Mouse (Mus musculus): Measurements from ENCODE around the gene Pate2. TPM values are rescaled to one million over a fixed set of nuclear protein-coding genes. Genes with fewer than 3 reads are reported as not detected.

The Pate2 gene
- 1.5 and 2.2 TPM in 2 replicates for polyA plus RNA-seq (2015; fragmentation: Nextera tagmentation; extraction: Ambion mirVana)

DNA sequence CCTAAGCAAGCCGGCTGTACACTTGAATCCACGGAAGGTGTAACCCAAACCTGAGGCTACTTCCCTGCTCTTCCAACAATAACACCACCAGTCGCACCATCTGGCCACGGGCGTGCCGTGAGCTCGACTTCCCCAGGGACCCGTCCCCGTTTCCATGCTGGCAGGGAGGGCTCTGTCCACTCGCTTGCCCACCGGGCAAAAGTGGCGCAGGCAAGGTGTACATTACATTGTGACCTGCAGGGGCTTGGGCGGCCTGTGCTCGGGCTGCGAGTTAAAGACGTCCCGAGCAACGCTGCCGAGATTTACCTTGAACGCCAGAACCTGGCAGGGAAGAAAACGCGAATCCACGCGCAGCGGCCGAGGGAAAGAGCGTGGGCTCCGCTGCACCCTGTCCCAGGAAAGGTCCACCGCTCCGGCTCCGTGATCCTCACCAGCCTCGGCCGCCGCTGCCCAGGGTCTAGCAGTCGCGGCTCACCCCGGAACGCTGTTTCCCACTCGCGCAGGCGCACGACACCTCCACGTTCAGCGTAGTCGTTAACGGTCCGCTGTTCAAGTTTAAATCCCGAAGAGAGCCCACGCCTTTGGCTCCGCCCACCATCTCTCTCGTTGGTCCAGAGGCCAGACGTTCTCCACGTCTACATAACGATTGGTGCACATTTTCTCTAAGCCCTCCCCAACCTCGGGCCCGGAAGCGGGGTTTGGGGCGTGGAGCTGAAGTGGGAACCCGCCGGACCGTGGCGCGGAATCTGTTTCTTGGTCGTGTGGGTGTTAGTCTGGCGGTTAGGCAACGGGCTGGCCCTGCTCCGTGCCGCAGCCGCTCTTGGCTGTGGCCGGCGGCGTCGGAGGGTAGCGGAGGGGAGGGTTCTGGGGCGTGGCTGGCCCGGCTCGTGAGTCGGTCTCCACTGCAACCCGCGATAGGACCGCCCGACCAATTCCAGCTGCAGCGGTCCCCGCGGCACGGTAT, at the start of gene Pate2, which contains the start of gene Hyls1:
Gene Pate2, plus strand, starts transcription at position 714 of the 964 bp plus-strand sequence.
Gene Hyls1, minus strand, starts transcription at position 828 of the 964 bp plus-strand sequence.
- Histone ChIP-seq H3K4me2 (peak within 1 kb of the TSS; percentile 75), H3K9me3 (no peaks in the 10 kb centered on the region), H3K4me1 (replicated peaks) (peaks cover 21% of the 10 kb centered on the region), H3K27ac (peak within 1 kb of the TSS; percentile 94), H3K27me3 (peaks cover 18% of the 10 kb centered on the region), H3K9ac (peak within 1 kb of the TSS; percentile 87), H3K36me3 (peaks cover 21% of the 10 kb centered on the region), H3K4me3 (peak within 1 kb of the TSS; percentile 77)
- WGBS, result under 1% methylated on average over 86 of the region's 86 CpGs
- peak; percentile 99 for ATAC-seq (ENCODE audit: low FRiP score)

DNA sequence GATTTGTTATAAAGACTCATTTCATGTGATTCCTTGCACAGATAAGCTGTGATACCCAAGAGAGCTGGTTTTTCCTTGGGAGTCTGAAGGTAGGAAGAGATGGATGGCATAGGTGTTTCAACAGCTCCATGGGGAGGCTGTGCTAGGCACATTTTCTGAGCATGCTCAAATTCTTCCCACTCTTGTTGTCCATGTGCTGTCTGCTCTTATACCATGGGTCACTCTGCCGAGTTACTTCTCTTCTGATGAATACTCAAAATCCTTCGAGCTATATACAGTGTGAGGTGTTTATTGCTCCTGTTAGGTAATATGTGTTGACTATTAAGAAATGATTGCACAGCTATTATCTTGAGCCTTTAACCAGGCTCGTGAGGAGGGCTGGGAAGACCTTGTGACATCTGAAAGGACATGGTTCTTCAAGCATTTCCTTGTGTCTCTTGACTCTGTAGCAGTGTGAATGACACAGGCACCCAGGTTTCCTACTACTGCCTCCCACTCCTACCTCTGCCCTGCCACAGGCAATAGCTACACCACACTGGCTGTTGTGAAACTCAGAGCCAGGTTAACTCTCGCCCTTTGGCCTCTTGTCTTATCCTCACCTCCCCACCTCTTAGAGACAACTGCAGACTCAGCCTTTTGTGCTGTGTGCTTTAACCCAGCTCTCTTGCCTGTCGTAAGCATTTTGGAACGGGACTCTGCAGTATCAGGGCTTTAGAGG, 49.3 kb upstream of the Pate2 start:
- no peak for ATAC-seq (ENCODE audit: low FRiP score)
- Histone ChIP-seq H3K36me3 (no peaks in the 10 kb centered on the region), H3K27me3 (peaks cover 20% of the 10 kb centered on the region; the same call in 1 of the 2 replicates), H3K4me1 (replicated peaks) (peaks cover 14% of the 10 kb centered on the region), H3K27ac (no peak overlapping the region), H3K9me3 (no peaks in the 10 kb centered on the region), H3K9ac (no peak overlapping the region), H3K4me3 (no peak overlapping the region), H3K4me2 (no peak overlapping the region)
- WGBS, result 82% methylated on average over 6 of the region's 6 CpGs

DNA sequence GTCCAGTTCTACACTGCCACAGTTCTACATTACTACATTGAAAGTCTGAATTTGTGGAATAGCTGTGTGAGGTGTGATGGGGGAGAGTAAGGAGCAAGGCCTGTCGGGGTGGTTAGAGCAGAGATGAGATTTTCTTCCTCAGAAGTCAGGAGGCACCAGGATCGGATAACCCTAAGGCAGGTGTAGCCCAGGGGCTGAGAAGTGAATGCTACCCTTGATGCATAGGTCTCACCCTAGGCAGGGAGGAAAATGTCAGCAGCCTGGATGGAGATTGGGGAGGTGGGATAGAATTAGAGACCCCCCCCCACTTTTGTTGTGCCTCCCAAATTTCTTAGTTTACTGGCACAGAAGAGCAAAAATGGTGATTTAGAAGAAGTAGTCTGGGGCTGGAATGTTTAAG, 47.8 kb upstream of the Pate2 start:
- 74% methylated on average over 2 of the region's 2 CpGs for WGBS
- H3K9ac ChIP-seq, result no peak overlapping the region
- no peak overlapping the region for H3K27ac ChIP-seq
- no peaks in the 10 kb centered on the region for H3K36me3 ChIP-seq
- no peaks in the 10 kb centered on the region for H3K9me3 ChIP-seq
- H3K27me3 ChIP-seq, result peaks cover 22% of the 10 kb centered on the region; the same call in 1 of the 2 replicates
- no peak overlapping the region for H3K4me3 ChIP-seq
- no peak overlapping the region for H3K4me2 ChIP-seq
- no peak for ATAC-seq (ENCODE audit: low FRiP score)
- H3K4me1 ChIP-seq (replicated peaks), result peaks cover 14% of the 10 kb centered on the region

DNA sequence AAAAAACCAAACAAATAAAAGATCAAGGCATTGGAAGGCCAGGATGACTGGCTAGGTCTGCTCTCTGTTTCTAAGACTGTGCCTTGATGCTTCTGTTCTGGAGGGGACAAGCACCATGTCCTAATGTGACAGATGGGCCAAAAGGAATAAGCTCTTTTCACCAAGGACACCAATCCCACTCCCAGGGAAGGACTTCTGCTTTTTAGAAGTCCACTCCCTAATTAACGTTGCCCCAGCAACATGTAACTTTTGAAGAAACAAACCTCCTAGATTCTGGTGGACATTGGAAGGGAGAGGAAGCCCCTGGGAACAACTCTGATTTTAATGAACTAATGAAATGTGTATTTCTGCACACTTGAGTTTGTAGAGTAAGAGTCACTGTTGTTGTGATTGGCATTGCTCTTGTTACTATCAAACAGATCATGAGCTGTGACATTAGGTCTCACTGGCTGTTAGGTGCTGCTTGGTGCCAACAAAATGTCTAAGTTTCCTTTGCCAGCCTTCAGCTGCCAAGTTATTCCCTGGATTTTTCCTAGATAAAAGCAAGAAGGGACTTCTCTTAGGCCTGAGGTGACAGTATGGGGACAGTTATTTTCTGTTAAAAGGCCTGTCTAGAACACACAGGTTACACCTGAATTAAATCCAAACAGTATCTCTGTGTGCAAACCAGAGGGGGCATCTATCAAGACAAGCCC, 47.1 kb upstream of the Pate2 start:
- Histone ChIP-seq H3K9me3 (no peaks in the 10 kb centered on the region), H3K4me2 (no peak overlapping the region), H3K27me3 (peaks cover 22% of the 10 kb centered on the region; the same call in 1 of the 2 replicates), H3K9ac (no peak overlapping the region), H3K4me1 (replicated peaks) (peaks cover 14% of the 10 kb centered on the region), H3K27ac (no peak overlapping the region), H3K36me3 (no peaks in the 10 kb centered on the region), H3K4me3 (no peak overlapping the region)
- ATAC-seq (ENCODE audit: low FRiP score), result no peak
- WGBS, result 63% methylated on average over 1 of the region's 1 CpGs

DNA sequence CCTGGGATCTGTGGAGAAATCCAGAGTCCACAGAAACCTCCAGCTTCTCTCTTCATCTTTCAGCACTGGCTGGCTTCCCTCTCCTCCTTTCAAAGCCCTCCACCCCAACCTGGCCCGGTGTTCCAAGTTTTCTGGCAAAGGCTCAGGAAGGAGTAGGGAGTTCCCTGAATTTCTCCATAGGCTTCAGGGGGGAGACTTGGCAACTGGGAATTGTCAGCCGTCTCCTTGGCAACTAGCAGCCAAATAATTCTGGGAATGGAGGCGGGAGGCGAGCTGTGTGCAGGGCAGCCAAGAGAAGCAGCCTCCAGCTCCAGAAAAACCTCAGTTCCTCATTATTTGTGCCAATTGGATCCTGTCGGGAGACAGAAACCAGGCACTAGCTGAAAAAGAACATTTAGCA, 46.5 kb upstream of the Pate2 start:
- Histone ChIP-seq H3K27me3 (peaks cover 22% of the 10 kb centered on the region; the same call in 1 of the 2 replicates), H3K9ac (no peak overlapping the region), H3K4me3 (no peak overlapping the region), H3K36me3 (no peaks in the 10 kb centered on the region), H3K4me2 (peak overlapping the region; percentile 34; the same call in 1 of the 2 replicates), H3K9me3 (no peaks in the 10 kb centered on the region), H3K4me1 (replicated peaks) (peaks cover 14% of the 10 kb centered on the region), H3K27ac (0 out of 2 replicates have a peak overlapping the region, but pooled peaks have one; percentile 14)
- ATAC-seq (ENCODE audit: low FRiP score), result peak; percentile 83
- WGBS, result 5% methylated on average over 5 of the region's 5 CpGs

DNA sequence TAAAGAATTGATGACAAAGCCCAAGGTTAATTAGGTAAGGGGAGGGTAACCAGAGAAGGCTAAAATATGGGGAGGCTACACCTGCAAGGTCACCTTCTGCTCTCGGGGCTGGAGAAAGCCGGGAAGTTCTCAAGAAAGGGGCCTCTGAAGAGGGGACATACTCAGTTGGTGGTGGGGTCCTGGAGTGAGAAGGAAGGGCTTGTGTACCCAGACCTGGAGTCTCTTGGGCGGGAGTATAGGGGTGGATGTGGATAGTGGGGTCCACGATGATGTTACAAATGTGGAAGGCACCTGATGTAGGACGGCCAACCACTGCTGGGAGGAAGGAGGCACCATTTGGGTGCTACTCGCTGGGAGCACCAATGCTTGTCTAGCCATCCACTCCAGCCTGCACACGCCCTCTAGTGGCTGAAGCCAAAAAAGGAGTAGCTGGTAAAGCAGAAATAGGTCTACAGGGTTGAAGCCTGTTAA, 46.1 kb upstream of the Pate2 start:
- Histone ChIP-seq H3K36me3 (no peaks in the 10 kb centered on the region), H3K27ac (0 out of 2 replicates have a peak overlapping the region, but pooled peaks have one; percentile 14), H3K9ac (no peak overlapping the region), H3K4me3 (no peak overlapping the region), H3K4me1 (replicated peaks) (peaks cover 14% of the 10 kb centered on the region), H3K27me3 (peaks cover 22% of the 10 kb centered on the region; the same call in 1 of the 2 replicates), H3K4me2 (peak overlapping the region; percentile 34; the same call in 1 of the 2 replicates), H3K9me3 (no peaks in the 10 kb centered on the region)
- ATAC-seq (ENCODE audit: low FRiP score), result peak; percentile 81
- 20% methylated on average over 7 of the region's 7 CpGs for WGBS

DNA sequence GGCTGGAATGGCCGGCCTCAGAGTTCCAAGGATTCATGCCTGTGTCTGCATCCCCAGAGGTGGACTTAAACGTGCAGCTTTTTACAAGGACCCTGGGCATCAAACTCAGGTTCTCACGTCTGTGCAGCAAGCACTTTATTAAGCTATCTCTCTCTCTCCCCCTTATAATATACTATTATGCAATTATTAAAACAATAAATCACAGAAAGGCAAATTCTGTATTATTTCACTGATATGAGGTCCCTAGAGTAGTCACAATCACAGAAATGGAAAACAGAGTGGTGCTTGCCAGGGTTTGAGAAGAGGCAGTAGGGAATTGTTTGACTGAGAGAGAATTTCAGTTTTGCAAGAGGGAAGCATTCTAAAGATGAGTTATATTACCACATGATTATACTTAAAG, 40.9 kb upstream of the Pate2 start:
- no peak overlapping the region for H3K27ac ChIP-seq
- peaks cover 8% of the 10 kb centered on the region for H3K4me1 ChIP-seq (replicated peaks)
- H3K36me3 ChIP-seq, result no peaks in the 10 kb centered on the region
- no peak overlapping the region for H3K4me3 ChIP-seq
- no peak overlapping the region for H3K4me2 ChIP-seq
- H3K9me3 ChIP-seq, result no peaks in the 10 kb centered on the region
- 70% methylated on average over 3 of the region's 3 CpGs for WGBS
- H3K27me3 ChIP-seq, result peaks cover 24% of the 10 kb centered on the region
- ATAC-seq (ENCODE audit: low FRiP score), result no peak
- H3K9ac ChIP-seq, result no peak overlapping the region

DNA sequence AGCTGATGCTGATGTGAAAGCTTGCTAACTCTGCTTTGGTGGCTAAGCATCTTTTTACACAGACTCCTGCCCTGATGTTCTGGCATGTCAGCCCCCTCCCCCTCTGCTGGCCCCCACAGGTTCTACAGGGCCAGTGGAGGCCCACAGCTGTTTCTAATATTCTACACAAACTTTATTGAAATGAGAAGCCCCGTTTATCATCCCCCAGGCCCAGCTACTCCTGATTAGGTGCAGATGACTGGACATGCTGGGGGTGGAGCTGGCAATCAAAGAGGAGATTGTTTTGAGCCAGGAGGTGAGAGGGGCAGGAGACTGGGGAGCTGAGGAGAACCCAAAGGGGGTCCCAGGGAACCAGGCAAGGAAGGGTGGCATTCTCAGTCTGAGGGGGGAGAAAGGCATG, 40.3 kb upstream of the Pate2 start:
- H3K9ac ChIP-seq, result no peak overlapping the region
- peaks cover 4% of the 10 kb centered on the region for H3K4me1 ChIP-seq (replicated peaks)
- no peak overlapping the region for H3K4me2 ChIP-seq
- no peak for ATAC-seq (ENCODE audit: low FRiP score)
- 0 out of 2 replicates have a peak overlapping the region, but pooled peaks have one; percentile 35 for H3K27ac ChIP-seq
- H3K9me3 ChIP-seq, result no peaks in the 10 kb centered on the region
- H3K4me3 ChIP-seq, result no peak overlapping the region
- peaks cover 24% of the 10 kb centered on the region for H3K27me3 ChIP-seq
- 19% methylated on average over 1 of the region's 1 CpGs for WGBS
- H3K36me3 ChIP-seq, result no peaks in the 10 kb centered on the region

DNA sequence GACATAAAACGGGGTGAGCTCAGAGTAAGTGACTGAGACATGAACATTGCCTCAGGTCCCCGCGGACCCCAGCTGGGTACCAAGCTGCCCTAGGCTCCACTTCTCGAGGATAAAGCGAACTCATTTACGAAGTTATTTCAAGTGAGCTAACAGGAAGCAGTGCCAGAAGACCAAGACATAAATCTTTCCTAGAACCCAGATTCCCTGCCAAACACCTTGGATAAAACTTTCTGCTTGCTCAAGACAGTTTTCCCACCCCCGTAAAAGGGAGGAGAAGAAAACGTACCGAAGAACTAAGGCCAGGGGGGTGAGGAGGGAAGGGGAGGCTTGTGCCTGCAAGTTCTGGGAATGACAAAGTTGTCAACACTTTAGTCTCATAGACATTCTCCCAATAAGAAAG, 36.8 kb upstream of the Pate2 start:
- H3K4me1 ChIP-seq (replicated peaks), result peaks cover 4% of the 10 kb centered on the region
- H3K4me2 ChIP-seq, result no peak overlapping the region
- no peak overlapping the region for H3K27ac ChIP-seq
- no peak overlapping the region for H3K9ac ChIP-seq
- no peaks in the 10 kb centered on the region for H3K9me3 ChIP-seq
- no peak for ATAC-seq (ENCODE audit: low FRiP score)
- no peaks in the 10 kb centered on the region for H3K36me3 ChIP-seq
- 77% methylated on average over 9 of the region's 9 CpGs for WGBS
- no peak overlapping the region for H3K4me3 ChIP-seq
- H3K27me3 ChIP-seq, result peaks cover 21% of the 10 kb centered on the region

DNA sequence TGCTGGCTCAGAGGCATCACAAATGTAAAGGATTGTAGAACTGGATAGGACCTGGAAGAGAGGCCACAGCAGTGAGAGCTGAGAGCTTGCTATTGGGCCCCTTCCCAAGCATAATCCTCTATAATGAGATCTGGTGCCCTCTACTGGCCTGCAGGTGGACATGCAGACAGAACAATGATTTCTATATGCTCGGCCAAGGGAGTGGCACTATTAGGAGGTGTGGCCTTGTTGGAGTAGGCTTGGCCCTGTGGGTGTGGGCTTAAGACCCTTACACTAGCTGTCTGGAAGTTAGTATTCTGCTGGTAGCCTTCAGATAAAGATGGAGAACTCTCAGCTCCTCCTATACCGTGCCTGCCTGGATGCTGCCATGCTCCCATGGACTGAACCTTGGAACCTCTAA, 35.0 kb upstream of the Pate2 start:
- peaks cover 25% of the 10 kb centered on the region for H3K27me3 ChIP-seq
- no peak overlapping the region for H3K4me3 ChIP-seq
- no peak overlapping the region for H3K9ac ChIP-seq
- H3K36me3 ChIP-seq, result 0 out of 2 replicates have a peak, but pooled peaks cover 4% of the 10 kb centered on the region
- H3K4me1 ChIP-seq (replicated peaks), result no peaks in the 10 kb centered on the region
- H3K27ac ChIP-seq, result no peak overlapping the region
- 10% methylated on average over 2 of the region's 2 CpGs for WGBS
- H3K4me2 ChIP-seq, result no peak overlapping the region
- ATAC-seq (ENCODE audit: low FRiP score), result peak; percentile 91
- no peaks in the 10 kb centered on the region for H3K9me3 ChIP-seq

DNA sequence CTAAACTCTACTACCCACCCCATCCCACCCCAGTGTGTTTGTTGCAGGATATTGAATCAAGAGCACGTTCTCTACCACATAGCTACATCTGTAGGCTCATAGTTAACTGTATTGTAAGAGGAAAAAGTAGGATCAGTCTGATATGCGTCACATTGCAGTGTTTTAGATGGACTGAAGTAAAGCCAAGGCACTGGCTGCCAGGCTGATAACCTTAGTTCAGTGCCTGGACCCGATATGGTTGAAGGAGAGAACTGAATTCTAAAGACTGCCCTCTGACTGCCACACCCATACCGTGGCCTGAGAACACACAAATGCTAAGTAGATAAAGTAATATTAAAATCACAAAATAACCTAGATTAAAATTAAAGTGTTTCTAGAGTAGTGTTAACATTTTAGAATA, 34.2 kb upstream of the Pate2 start:
- Histone ChIP-seq H3K9ac (no peak overlapping the region), H3K4me1 (replicated peaks) (no peaks in the 10 kb centered on the region), H3K4me3 (no peak overlapping the region), H3K9me3 (no peaks in the 10 kb centered on the region), H3K4me2 (no peak overlapping the region), H3K36me3 (0 out of 2 replicates have a peak, but pooled peaks cover 7% of the 10 kb centered on the region), H3K27ac (no peak overlapping the region), H3K27me3 (peaks cover 27% of the 10 kb centered on the region)
- WGBS, result 77% methylated on average over 4 of the region's 4 CpGs
- ATAC-seq (ENCODE audit: low FRiP score), result no peak

All from hindbrain, embryonic 13.5 days (tissue).